Mouse (Mus musculus) spleen, postnatal 36 days (tissue): Measurements from ENCODE around the gene Gm21560.
"Not testable (repeated sequence)": the region's sequence is repeated elsewhere in the genome, so short reads cannot be mapped to it uniquely, and the experiment has no call there.

ENCODE experiments used
- DNase-seq, 2 experiments: peaks; one replicate each; pipeline ENCODE4 v3.0.0; 2022; ENCODE audit warnings: low spot score in 2 of 2, mixed read lengths in 1 of 2

The Gm21560 gene

DNA sequence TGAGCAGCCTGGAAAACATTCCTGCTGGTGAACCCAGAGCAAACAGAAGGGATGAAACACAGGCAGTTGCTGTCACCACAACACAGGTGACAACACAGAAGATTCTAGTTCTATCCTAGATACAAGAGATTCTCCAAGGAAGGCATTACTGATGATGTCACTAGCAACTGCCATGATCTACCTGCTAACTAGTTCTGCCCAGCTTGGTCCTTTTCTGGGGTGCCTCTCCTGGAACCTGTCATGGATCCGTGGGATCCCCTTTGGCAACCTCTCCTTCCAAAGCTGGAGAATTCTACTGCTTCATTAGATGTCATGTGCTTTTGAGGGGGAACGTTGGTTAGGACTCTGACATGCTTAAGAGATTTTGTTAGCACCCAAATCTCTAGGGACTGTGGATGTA lies at the start of gene Gm21560:
Gene Gm21560, minus strand, starts transcription at position 101 of the 400 bp plus-strand sequence.
- not testable (repeated sequence) for DNase-seq

- not testable (repeated sequence) for DNase-seq
Observed at GRCm38 (mm10) chr14:6163538-6163937, 55.6 kb downstream of the Gm21560 start.

- not testable (repeated sequence) for DNase-seq
Observed at GRCm38 (mm10) chr14:6161085-6161484, 58.0 kb downstream of the Gm21560 start.
